Comparison of ENCODE assay signal across 25 mouse cellular contexts in the genomic region with DNA sequence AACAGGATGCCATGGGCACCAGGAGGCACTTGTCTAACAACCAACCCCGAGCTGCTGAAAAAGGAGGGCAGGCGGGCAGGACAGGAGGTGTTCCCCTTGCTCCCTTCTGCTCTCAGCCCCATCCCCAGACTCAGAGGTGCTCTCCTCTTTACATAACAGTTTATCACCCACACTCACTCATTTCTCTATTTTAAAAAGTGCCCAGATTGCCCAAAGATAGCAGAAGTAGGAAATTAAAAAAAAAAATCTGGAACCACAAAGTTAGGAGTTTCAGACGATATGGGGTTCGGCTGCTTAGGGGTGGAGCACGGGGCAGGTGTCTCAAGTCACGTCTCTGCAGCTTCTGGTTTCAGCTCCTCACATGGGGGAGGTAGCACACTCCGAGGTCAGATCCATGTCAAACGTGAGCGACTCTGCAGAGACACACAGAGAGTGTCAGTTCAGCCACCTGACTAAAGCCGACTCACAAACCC. TPM values are rescaled to one million over a fixed set of nuclear protein-coding genes. Genes with fewer than 3 reads are reported as not detected.
DNase-seq lines count a peak whose midpoint lies in the region; ATAC-seq and TF ChIP-seq lines count a peak whose summit lies in the region.
"Had no signal": no experiment of that assay in that cellular context is flagged by ENCODE, and none has a peak within 500 bp of the region (broad histone marks: within the 10 kb centered on the region; RNA-seq: fewer than 3 reads in every experiment).

No protein-coding gene starts in this region.

- H3K4me1 ChIP-seq in heart, embryonic 10.5 days: peaks cover 53% of the 10 kb centered on the region
- peaks cover 58% of the 10 kb centered on the region for H3K4me1 ChIP-seq in thymus, adult 2 months (replicated peaks; ENCODE audit: control insufficient read depth, insufficient read depth, low read length)
- peaks cover 61% of the 10 kb centered on the region for H3K4me1 ChIP-seq in liver, embryonic 16.5 days (ENCODE audit: control insufficient read depth, low read depth, low read length)
- H3K4me1 ChIP-seq in lung, postnatal 0 days (ENCODE audit: insufficient read depth, low read depth, low read length): no peaks in the 10 kb centered on the region
- H3K4me1 ChIP-seq: forebrain, embryonic 13.5 days; hindbrain, embryonic 13.5 days had no signal

- peaks cover 48% of the 10 kb centered on the region for H3K36me3 ChIP-seq in heart, embryonic 10.5 days
- peaks cover 18% of the 10 kb centered on the region for H3K36me3 ChIP-seq in thymus, adult 2 months (ENCODE audit: control insufficient read depth, insufficient read depth, low read length)
- peaks cover 2% of the 10 kb centered on the region; the same call in 1 of the 2 replicates for H3K36me3 ChIP-seq in liver, embryonic 16.5 days (ENCODE audit: control insufficient read depth, insufficient read depth)
- peaks cover 48% of the 10 kb centered on the region for H3K36me3 ChIP-seq in lung, postnatal 0 days (ENCODE audit: insufficient read depth, low read length)

- no peak overlapping the region for H3K4me3 ChIP-seq in heart, embryonic 10.5 days
- H3K4me3 ChIP-seq in thymus, adult 2 months (ENCODE audit: control insufficient read depth, insufficient read depth, low read length): no peak overlapping the region
- no peak overlapping the region for H3K4me3 ChIP-seq in liver, embryonic 16.5 days (ENCODE audit: low read depth, low read length)
- H3K4me3 ChIP-seq in lung, postnatal 0 days (ENCODE audit: low read depth, low read length): no peak overlapping the region
- H3K4me3 ChIP-seq: forebrain, embryonic 13.5 days; heart, embryonic 13.5 days; hindbrain, embryonic 13.5 days had no signal

- H3K4me2 ChIP-seq in liver, embryonic 16.5 days (ENCODE audit: low read depth, low read length): no peak overlapping the region
- no peak overlapping the region for H3K4me2 ChIP-seq in lung, postnatal 0 days (replicated peaks; ENCODE audit: low read depth, low read length)
- H3K4me2 ChIP-seq: forebrain, embryonic 13.5 days; heart, embryonic 13.5 days; hindbrain, embryonic 13.5 days; lung, embryonic 14.5 days had no signal

- H3K9ac ChIP-seq in liver, embryonic 16.5 days (ENCODE audit: low read depth, low read length): no peak overlapping the region
- no peak overlapping the region for H3K9ac ChIP-seq in lung, postnatal 0 days (replicated peaks; ENCODE audit: low read depth)
- H3K9ac ChIP-seq: forebrain, embryonic 13.5 days; lung, embryonic 14.5 days had no signal

- 0 out of 2 replicates have a peak, but pooled peaks have one; percentile 7 for ATAC-seq in common myeloid progenitor, adult 5-6 weeks (replicated peaks; ENCODE audit: low read depth, poor library complexity, severe bottlenecking)
- ATAC-seq in liver, embryonic 16.5 days (ENCODE audit: low read depth): no peak
- ATAC-seq in cerebellum, adult (ENCODE audit: insufficient number of reproducible peaks, low FRiP score, low TSS enrichment): no peak
- no peak for ATAC-seq in lung, postnatal 0 days
- ATAC-seq: CD4-positive, CD25-positive, alpha-beta regulatory T cell, adult 4 months; forebrain, embryonic 13.5 days; intestine, postnatal 0 days had no signal

- TF ChIP-seq EP300 in lung, postnatal 0 days (IDR thresholded peaks at IDR 0.05): no peak

- no peak for DNase-seq in heart, embryonic 10.5 days (ENCODE audit: low spot score)
- no peak for DNase-seq in heart, postnatal 10 days
- DNase-seq in thymus, adult 2 months: peak; percentile 41
- no peak for DNase-seq in thymus, adult 18-20 months
- no peak for DNase-seq in lung, postnatal 0 days (ENCODE audit: low spot score)
- DNase-seq: cerebellum, adult 8-10 months; cerebellum, postnatal 25 days; gastrocnemius, postnatal 14 days; heart, adult 18-20 months; heart, postnatal 36 days; kidney, adult 9 months; kidney, postnatal 10 days; layer of hippocampus, postnatal 36 days; left cerebral cortex, postnatal 4 days; lung, embryonic 14.5 days; lung, postnatal 4 days; midbrain, embryonic 14.5 days had no signal

- TF ChIP-seq POLR2A in thymus, adult 2 months (IDR thresholded peaks at IDR 0.05; ENCODE audit: control insufficient read depth, extremely low read depth, insufficient read depth, low read length, poor library complexity): no peak

- intact Hi-C loops in heart, postnatal 10 days (cut with DNase I): loop anchor here (1.0 kb wide), 1 partner anchor 16 kb away; no protein-coding TSS in a partner anchor

- 70% methylated on average over 10 of the region's 10 CpGs for WGBS in heart, embryonic 10.5 days
- 7% methylated on average over 10 of the region's 10 CpGs for WGBS in thymus, adult 2 months
- WGBS in liver, embryonic 16.5 days (ENCODE audit: insufficient replicate concordance): 17% methylated on average over 10 of the region's 10 CpGs
- 47% methylated on average over 10 of the region's 10 CpGs for WGBS in lung, postnatal 0 days

- no peak for TF ChIP-seq CTCF in thymus, adult 2 months (IDR thresholded peaks at IDR 0.05; ENCODE audit: borderline replicate concordance, control insufficient read depth, extremely low read depth, insufficient read depth, low read length, poor library complexity)
- TF ChIP-seq CTCF in lung, postnatal 0 days (IDR thresholded peaks at IDR 0.05): no peak

- no peaks in the 10 kb centered on the region; the same call in 1 of the 2 replicates for H3K27me3 ChIP-seq in heart, embryonic 10.5 days (ENCODE audit: insufficient read depth, poor library complexity, severe bottlenecking)
- H3K27me3 ChIP-seq in thymus, adult 2 months (ENCODE audit: control insufficient read depth, insufficient read depth, low read length): no peaks in the 10 kb centered on the region
- no peaks in the 10 kb centered on the region for H3K27me3 ChIP-seq in liver, embryonic 16.5 days (ENCODE audit: control insufficient read depth, insufficient read depth, low read depth, low read length)
- H3K27me3 ChIP-seq in lung, postnatal 0 days (replicated peaks; ENCODE audit: insufficient read depth, low read length): no peaks in the 10 kb centered on the region
- H3K27me3 ChIP-seq: forebrain, embryonic 13.5 days; heart, embryonic 13.5 days; hindbrain, embryonic 13.5 days had no signal

- no peaks in the 10 kb centered on the region for H3K9me3 ChIP-seq in heart, embryonic 10.5 days
- no peaks in the 10 kb centered on the region for H3K9me3 ChIP-seq in liver, embryonic 16.5 days (replicated peaks; ENCODE audit: control insufficient read depth, low read length)
- no peaks in the 10 kb centered on the region for H3K9me3 ChIP-seq in lung, postnatal 0 days (ENCODE audit: low read length)
- H3K9me3 ChIP-seq: forebrain, embryonic 13.5 days; heart, embryonic 13.5 days; hindbrain, embryonic 13.5 days had no signal

- H3K27ac ChIP-seq in heart, embryonic 10.5 days: 0 out of 2 replicates have a peak overlapping the region, but pooled peaks have one; percentile 24
- peak overlapping the region; percentile 97 for H3K27ac ChIP-seq in thymus, adult 2 months (ENCODE audit: control insufficient read depth, insufficient read depth, low read length)
- peak overlapping the region; percentile 87; the same call in 1 of the 2 replicates for H3K27ac ChIP-seq in liver, embryonic 16.5 days (ENCODE audit: low read length)
- H3K27ac ChIP-seq in lung, postnatal 0 days (ENCODE audit: low read length): no peak overlapping the region
- H3K27ac ChIP-seq: forebrain, embryonic 13.5 days; heart, embryonic 13.5 days; hindbrain, embryonic 13.5 days had no signal

RNA-seq across cellular contexts. Expression of a gene that starts 29.2 kb away (rescaled TPM):
- 6.2 and 6.6 TPM in 2 replicates for polyA plus RNA-seq in heart, embryonic 10.5 days (2016; fragmentation: Nextera tagmentation; extraction: Ambion mirVana)
- total RNA-seq in heart, postnatal 10 days (2021): 10 to 100 TPM; 22.9 to 26.9 TPM
- 136 and 161 TPM in 2 replicates for polyA plus RNA-seq in thymus, adult 2 months (2012; rRNA removed)
- 44.4 and 52.7 TPM in 2 replicates for total RNA-seq in common myeloid progenitor, adult 5-6 weeks (2017)
- polyA plus RNA-seq in liver, embryonic 16.5 days (2015; fragmentation: Nextera tagmentation; extraction: Ambion mirVana): 8.1 and 8.3 TPM in 2 replicates
- 6.2 and 7.1 TPM in 2 replicates for polyA plus RNA-seq in lung, postnatal 0 days (2015; fragmentation: Nextera tagmentation; extraction: Ambion mirVana)

RNA-seq across cellular contexts. Expression of a gene that starts 37.9 kb away (rescaled TPM):
- 25.7 and 30.1 TPM in 2 replicates for polyA plus RNA-seq in heart, embryonic 10.5 days (2016; fragmentation: Nextera tagmentation; extraction: Ambion mirVana)
- total RNA-seq in heart, postnatal 10 days (2021): 10 to 100 TPM; 52.1 to 58.6 TPM
- 178 and 204 TPM in 2 replicates for polyA plus RNA-seq in thymus, adult 2 months (2012; rRNA removed)
- 49.4 and 64.4 TPM in 2 replicates for total RNA-seq in common myeloid progenitor, adult 5-6 weeks (2017)
- 21.8 and 22.6 TPM in 2 replicates for polyA plus RNA-seq in liver, embryonic 16.5 days (2015; fragmentation: Nextera tagmentation; extraction: Ambion mirVana)
- 17.9 and 21.4 TPM in 2 replicates for polyA plus RNA-seq in lung, postnatal 0 days (2015; fragmentation: Nextera tagmentation; extraction: Ambion mirVana)

RNA-seq across cellular contexts. Expression of a gene that starts 51.0 kb away (rescaled TPM):
- polyA plus RNA-seq in heart, embryonic 10.5 days (2016; fragmentation: Nextera tagmentation; extraction: Ambion mirVana): 33.7 and 41.5 TPM in 2 replicates
- total RNA-seq in heart, postnatal 10 days (2021): 100 to 1,000 TPM; 110 to 117 TPM
- 140 and 147 TPM in 2 replicates for polyA plus RNA-seq in thymus, adult 2 months (2012; rRNA removed)
- total RNA-seq in common myeloid progenitor, adult 5-6 weeks (2017): 59.6 and 74.9 TPM in 2 replicates
- polyA plus RNA-seq in liver, embryonic 16.5 days (2015; fragmentation: Nextera tagmentation; extraction: Ambion mirVana): 32.8 and 39.2 TPM in 2 replicates
- 100 and 120 TPM in 2 replicates for polyA plus RNA-seq in lung, postnatal 0 days (2015; fragmentation: Nextera tagmentation; extraction: Ambion mirVana)

Comparison
In these comparisons a context has a peak if more than half of its experiments do, and no peak if none do; other contexts are left out.
1. RNA of a gene that starts 29.2 kb away (polyA plus RNA-seq): 136 to 161 TPM in thymus, adult 2 months; 8.1 to 8.3 TPM in liver, embryonic 16.5 days, 6.2 to 7.1 TPM in lung, postnatal 0 days and 6.2 to 6.6 TPM in heart, embryonic 10.5 days; every median in the first group is over 10 times any median in the second.